Mouse (Mus musculus) heart, embryonic 14.5 days (tissue): ENCODE results near the gene Masp1. TPM values are rescaled to one million over a fixed set of nuclear protein-coding genes. Genes with fewer than 3 reads are reported as not detected.
A peak's percentile ranks its signal among the peaks of the same experiment; 100 is the strongest.

Experiments used
- ATAC-seq: fragments of 200-750 bp; cut with Nextera tagmentation; 2 replicates; pipeline ENCODE4 v1.8.0; 2017; ENCODE audit warnings: low read depth, moderate TSS enrichment; ENCODE audit not compliant: insufficient number of reproducible peaks, insufficient read depth, low FRiP score
- H3K27ac ChIP-seq, 2 experiments: fragments of 200-500 bp in 1 of 2; fragments of 300-500 bp in 1 of 2; sonication (generic) in 1 of 2; replicated peaks in 1 of 2; 2 replicates each; pipeline ENCODE4 v1.5.1; 2012 to 2014; ENCODE audit warnings: low read depth in 2 of 2, low read length in 2 of 2, control low read depth in 1 of 2, mild to moderate bottlenecking in 1 of 2, mixed read lengths in 1 of 2; ENCODE audit not compliant: control insufficient read depth in 1 of 2, insufficient read depth in 1 of 2
- H3K27me3 ChIP-seq: fragments of 300-500 bp; sonication (generic); 2 replicates; pipeline ENCODE4 v1.6.1; 2014; ENCODE audit warnings: mild to moderate bottlenecking, low read length, control low read depth; ENCODE audit not compliant: control insufficient read depth, insufficient read depth
- H3K36me3 ChIP-seq: fragments of 300-500 bp; sonication (generic); 2 replicates; pipeline ENCODE4 v1.6.1; 2014; ENCODE audit warnings: mild to moderate bottlenecking, control low read depth, low read length, mixed read lengths; ENCODE audit not compliant: control insufficient read depth, insufficient read depth
- H3K4me1 ChIP-seq, 2 experiments: fragments of 200-500 bp in 1 of 2; fragments of 300-500 bp in 1 of 2; sonication (generic) in 1 of 2; 2 replicates each; pipeline ENCODE4 v1.6.1; 2012 to 2014; ENCODE audit warnings: low read length in 2 of 2, control low read depth in 1 of 2, mixed read lengths in 1 of 2; ENCODE audit not compliant: control insufficient read depth in 2 of 2, insufficient read depth in 2 of 2
- H3K4me2 ChIP-seq: fragments of 300-500 bp; sonication (generic); 2 replicates; pipeline ENCODE4 v1.6.1; 2014; ENCODE audit warnings: mild to moderate bottlenecking, low read length
- H3K4me3 ChIP-seq, 2 experiments: fragments of 200-500 bp in 1 of 2; fragments of 300-500 bp in 1 of 2; sonication (generic) in 1 of 2; 2 replicates each; pipeline ENCODE4 v1.5.1; 2012 to 2014; ENCODE audit warnings: low read length in 2 of 2, mild to moderate bottlenecking in 2 of 2, control low read depth in 1 of 2, low read depth in 1 of 2, moderate library complexity in 1 of 2; ENCODE audit not compliant: control insufficient read depth in 1 of 2, insufficient read depth in 1 of 2
- H3K9ac ChIP-seq: fragments of 300-500 bp; sonication (generic); 2 replicates; pipeline ENCODE4 v1.6.1; 2014; ENCODE audit warnings: mild to moderate bottlenecking, low read length
- H3K9me3 ChIP-seq: fragments of 300-500 bp; sonication (generic); 2 replicates; pipeline ENCODE4 v1.6.1; 2016; ENCODE audit warnings: low read length, control low read depth; ENCODE audit not compliant: control insufficient read depth
- WGBS: fragments of 180-500 bp; shearing (Covaris S2); extraction: QIAGEN DNeasy Blood & Tissue Kit; methylation state at CpG from one replicate; pipeline ENCODE4 v1.1.7; 2014; 5-methylcytosine and 5-hydroxymethylcytosine counted together
- polyA plus RNA-seq: library from polyadenylated mRNA; unstranded; fragments of >200 nt; fragmentation: Nextera tagmentation; extraction: Ambion mirVana; gene quantifications from 2 replicates; pipeline ENCODE4 v1.2.1, GENCODE M21; 2014

The Masp1 gene
- polyA plus RNA-seq, 1 experiment from 2014 or later = 18.0 TPM

DNA sequence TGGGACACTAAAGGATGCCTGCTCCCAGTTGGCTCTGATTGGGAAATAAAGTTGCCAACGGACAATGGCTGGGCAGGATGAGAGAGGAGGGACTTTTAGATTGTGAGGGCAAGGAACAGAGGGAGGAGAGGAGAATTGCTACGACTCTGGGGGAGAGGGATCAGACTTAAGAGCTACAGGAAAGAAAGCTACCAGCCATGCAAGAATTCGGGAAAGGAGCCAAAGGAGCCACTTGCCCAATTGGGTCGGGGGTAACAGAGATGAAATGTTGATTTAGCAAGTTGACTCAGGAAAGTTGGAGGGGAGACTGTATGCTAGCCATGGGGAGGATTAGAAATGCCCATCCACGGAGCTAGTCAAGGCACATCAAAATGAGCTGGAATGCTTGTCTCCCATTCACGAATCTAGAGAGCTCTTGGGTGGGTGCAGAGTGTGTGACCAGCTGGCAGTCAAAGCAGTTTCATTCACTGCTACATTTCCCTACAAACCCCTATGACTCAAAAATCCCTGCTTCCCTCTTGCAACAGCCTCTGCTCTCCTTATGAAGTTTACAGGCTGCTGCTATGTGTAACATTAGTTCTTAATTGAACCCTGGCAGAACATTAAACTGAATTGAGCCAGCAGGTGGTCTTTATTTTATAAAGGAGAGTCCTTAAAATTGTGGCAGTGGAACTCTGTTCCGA, 61.6 kb downstream of the Masp1 start:
- H3K4me1 ChIP-seq = 0 out of 4 replicates have a peak, but pooled peaks cover 2 to 3% of the 10 kb centered on the region in 2 experiments
- no peaks in the 10 kb centered on the region for H3K36me3 ChIP-seq
- no peak for ATAC-seq
- 0 out of 2 replicates have a peak, but pooled peaks cover under 1% of the 10 kb centered on the region for H3K27me3 ChIP-seq
- H3K27ac ChIP-seq = no peak overlapping the region
- WGBS = 48% methylated on average over 7 of the region's 7 CpGs
- no peak overlapping the region for H3K4me3 ChIP-seq
- no peak overlapping the region for H3K9ac ChIP-seq
- no peaks in the 10 kb centered on the region for H3K9me3 ChIP-seq
- no peak overlapping the region for H3K4me2 ChIP-seq

DNA sequence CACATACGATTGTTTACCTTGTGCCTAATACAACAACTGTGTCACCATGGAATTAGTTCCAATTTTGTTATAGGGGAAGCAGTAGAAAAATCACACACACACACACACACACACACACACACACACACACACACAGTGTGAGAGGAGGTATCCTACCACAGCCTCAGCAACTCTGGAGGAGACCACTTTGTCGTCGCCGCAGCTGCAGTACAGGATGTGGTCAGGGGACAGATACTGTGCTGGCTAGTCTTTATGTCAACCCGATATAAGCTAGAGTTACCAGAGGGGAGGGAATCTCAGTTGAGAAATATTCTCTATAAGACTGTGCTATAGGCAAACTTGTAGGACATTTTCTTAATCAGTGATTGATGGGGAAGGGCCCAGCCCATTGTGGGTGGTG, 63.3 kb downstream of the Masp1 start:
- no peak overlapping the region for H3K27ac ChIP-seq
- H3K36me3 ChIP-seq = no peaks in the 10 kb centered on the region
- no peaks in the 10 kb centered on the region for H3K9me3 ChIP-seq
- H3K9ac ChIP-seq = no peak overlapping the region
- 74% methylated on average over 5 of the region's 5 CpGs for WGBS
- ATAC-seq = no peak
- H3K27me3 ChIP-seq = 0 out of 2 replicates have a peak, but pooled peaks cover 3% of the 10 kb centered on the region
- 0 out of 4 replicates have a peak, but pooled peaks cover 2 to 3% of the 10 kb centered on the region in 2 experiments for H3K4me1 ChIP-seq
- H3K4me3 ChIP-seq = no peak overlapping the region
- H3K4me2 ChIP-seq = no peak overlapping the region

DNA sequence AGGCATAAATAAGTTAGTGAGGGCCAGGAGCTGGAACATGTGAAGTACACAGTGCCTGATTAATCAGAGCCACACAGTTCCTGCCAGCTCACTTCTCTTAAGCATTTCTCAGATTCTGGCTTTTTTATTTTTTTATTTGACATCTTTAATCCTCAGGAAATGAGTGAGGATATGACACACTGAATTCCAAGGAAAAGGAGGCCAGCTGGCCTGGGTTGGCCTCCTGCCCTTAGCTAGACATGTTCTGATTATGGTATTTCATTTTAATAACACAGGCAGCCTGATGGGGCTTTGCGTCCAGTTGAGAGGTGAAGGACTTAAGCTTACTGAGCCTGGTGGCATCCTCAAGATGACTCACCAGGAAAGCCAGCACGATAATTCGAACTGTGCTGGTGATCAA, 64.1 kb downstream of the Masp1 start:
- no peak; the same call in 1 of the 2 replicates for ATAC-seq

DNA sequence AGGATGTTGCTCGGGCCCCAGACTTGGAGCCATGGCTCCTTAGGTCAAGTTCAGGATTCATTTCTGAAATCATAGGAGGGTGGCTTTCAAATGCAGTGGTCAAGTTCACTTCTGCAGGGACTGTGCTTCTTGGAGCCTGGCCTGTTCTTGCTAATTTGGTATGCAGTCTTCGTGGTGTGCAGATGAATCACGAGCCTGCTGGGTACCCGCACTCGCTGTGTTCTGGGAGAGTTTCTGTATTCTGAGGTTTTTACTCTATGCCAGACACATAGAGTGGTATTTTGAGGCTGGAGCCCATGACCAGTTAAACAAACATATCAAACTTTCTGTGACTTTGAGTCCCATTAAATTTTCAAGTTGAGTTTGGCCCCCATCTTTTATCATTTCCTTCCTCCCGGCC, 66.2 kb downstream of the Masp1 start:
- Histone ChIP-seq H3K9me3 (no peaks in the 10 kb centered on the region), H3K4me1 (0 out of 4 replicates have a peak, but pooled peaks cover 2 to 7% of the 10 kb centered on the region in 2 experiments), H3K36me3 (no peaks in the 10 kb centered on the region), H3K9ac (no peak overlapping the region), H3K27me3 (0 out of 2 replicates have a peak, but pooled peaks cover 3% of the 10 kb centered on the region), H3K27ac (no peak overlapping the region), H3K4me3 (no peak overlapping the region), H3K4me2 (no peak overlapping the region)
- no peak for ATAC-seq
- WGBS = 80% methylated on average over 6 of the region's 6 CpGs

More for the DNA sequence above, 64.1 kb downstream of the Masp1 start:
- H3K4me3 ChIP-seq = no peak overlapping the region
- H3K27ac ChIP-seq = peak overlapping the region; percentile 29 to 35; a peak in 2 of 4 replicates
- H3K4me1 ChIP-seq = 0 out of 4 replicates have a peak, but pooled peaks cover 2 to 4% of the 10 kb centered on the region in 2 experiments
- no peaks in the 10 kb centered on the region for H3K9me3 ChIP-seq
- 42% methylated on average over 3 of the region's 3 CpGs for WGBS
- H3K4me2 ChIP-seq = no peak overlapping the region
- H3K36me3 ChIP-seq = no peaks in the 10 kb centered on the region
- H3K27me3 ChIP-seq = 0 out of 2 replicates have a peak, but pooled peaks cover 3% of the 10 kb centered on the region
- no peak overlapping the region for H3K9ac ChIP-seq

DNA sequence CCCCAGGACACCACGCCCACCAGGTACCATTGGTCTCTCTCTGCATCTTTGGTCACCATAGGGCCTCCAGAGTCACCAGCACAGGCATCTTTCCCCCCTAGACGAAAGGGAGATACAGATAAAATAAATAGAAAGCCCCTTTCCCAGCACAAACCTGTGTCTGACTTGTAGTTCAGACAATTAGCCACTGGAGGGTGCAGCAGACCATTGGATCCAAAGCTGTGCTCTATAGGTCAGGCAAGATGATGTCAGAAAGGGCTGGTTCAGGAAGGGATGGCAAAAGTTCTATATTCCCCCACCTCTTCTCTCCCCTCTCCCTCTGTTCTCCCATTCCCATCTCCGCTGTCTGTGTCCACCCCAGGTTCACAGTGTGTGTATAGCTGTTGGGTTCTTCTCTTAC, 68.1 kb downstream of the Masp1 start:
- H3K9me3 ChIP-seq = no peaks in the 10 kb centered on the region
- 16% methylated on average over 3 of the region's 3 CpGs for WGBS
- no peak for ATAC-seq
- no peak overlapping the region for H3K27ac ChIP-seq
- H3K4me2 ChIP-seq = no peak overlapping the region
- no peak overlapping the region for H3K9ac ChIP-seq
- H3K4me1 ChIP-seq = 0 out of 4 replicates have a peak, but pooled peaks cover 2 to 7% of the 10 kb centered on the region in 2 experiments
- 0 out of 2 replicates have a peak, but pooled peaks cover 3% of the 10 kb centered on the region for H3K27me3 ChIP-seq
- H3K4me3 ChIP-seq = no peak overlapping the region
- H3K36me3 ChIP-seq = no peaks in the 10 kb centered on the region

DNA sequence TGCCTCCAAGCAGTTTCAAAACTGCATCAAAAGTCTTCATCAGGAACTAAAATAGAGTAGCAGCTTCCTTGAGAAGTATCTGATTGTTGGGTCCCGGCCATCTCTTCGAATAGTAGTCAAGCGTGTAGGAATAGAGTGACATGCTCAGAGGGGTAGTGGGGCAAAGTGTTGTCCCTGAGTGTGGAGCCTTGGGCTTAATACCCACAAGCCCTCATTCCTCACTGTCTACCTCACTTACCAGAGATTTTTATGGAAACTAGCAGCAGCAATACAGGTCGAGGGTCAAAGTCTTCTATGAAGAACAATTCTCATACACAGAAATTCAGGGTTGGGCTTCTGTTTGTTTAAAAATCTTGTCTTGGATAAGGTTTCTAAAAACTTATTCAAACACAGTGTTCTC, 69.8 kb downstream of the Masp1 start:
- H3K4me2 ChIP-seq = no peak overlapping the region
- 0 out of 4 replicates have a peak, but pooled peaks cover 0 to 4% of the 10 kb centered on the region in 2 experiments for H3K4me1 ChIP-seq
- H3K4me3 ChIP-seq = no peak overlapping the region
- H3K9ac ChIP-seq = no peak overlapping the region
- 77% methylated on average over 4 of the region's 4 CpGs for WGBS
- H3K27me3 ChIP-seq = 0 out of 2 replicates have a peak, but pooled peaks cover 3% of the 10 kb centered on the region
- no peak overlapping the region for H3K27ac ChIP-seq
- no peak for ATAC-seq
- no peaks in the 10 kb centered on the region for H3K9me3 ChIP-seq
- no peaks in the 10 kb centered on the region for H3K36me3 ChIP-seq

DNA sequence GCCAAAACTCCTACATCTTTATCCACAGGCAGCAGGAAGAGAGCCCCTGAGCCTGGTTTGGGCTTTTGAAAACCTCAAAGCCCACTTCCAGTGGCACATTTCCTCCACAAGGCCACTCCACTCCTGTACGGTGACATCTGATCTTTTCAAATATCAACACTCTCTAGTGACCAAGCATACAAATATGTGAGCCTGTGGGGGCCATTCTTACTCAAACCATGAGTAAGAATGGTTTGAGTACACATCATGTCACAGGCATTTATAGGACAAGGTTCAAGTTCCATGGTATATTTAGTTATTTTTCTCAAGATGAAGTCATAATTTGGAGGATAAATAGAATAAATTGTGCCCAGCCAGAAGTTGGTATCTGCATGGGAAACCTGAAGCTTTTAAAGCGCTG, 70.7 kb downstream of the Masp1 start:
- Histone ChIP-seq H3K27ac (no peak overlapping the region), H3K4me1 (0 out of 4 replicates have a peak, but pooled peaks cover 0 to 4% of the 10 kb centered on the region in 2 experiments), H3K4me2 (no peak overlapping the region), H3K9me3 (no peaks in the 10 kb centered on the region), H3K4me3 (no peak overlapping the region), H3K27me3 (0 out of 2 replicates have a peak, but pooled peaks cover 3% of the 10 kb centered on the region), H3K36me3 (no peaks in the 10 kb centered on the region), H3K9ac (no peak overlapping the region)
- 60% methylated on average over 2 of the region's 2 CpGs for WGBS
- ATAC-seq = no peak
